Mouse (Mus musculus) neural tube, embryonic 13.5 days (tissue): ENCODE results near the gene Btf3l4. TPM values are rescaled to one million over a fixed set of nuclear protein-coding genes. Genes with fewer than 3 reads are reported as not detected.

ENCODE experiments used
- ATAC-seq: fragments of 200-750 bp; cut with Nextera tagmentation; 2 replicates; pipeline ENCODE4 v1.8.0; 2017; ENCODE audit warnings: low read depth, mild to moderate bottlenecking, moderate TSS enrichment, moderate library complexity
- H3K27ac ChIP-seq: fragments of 300-500 bp; sonication (generic); replicated peaks from 2 replicates; pipeline ENCODE4 v1.5.1; 2015; ENCODE audit warnings: moderate library complexity, mild to moderate bottlenecking, inconsistent platforms
- H3K27me3 ChIP-seq: fragments of 300-500 bp; sonication (generic); 2 replicates; pipeline ENCODE4 v1.6.1; 2015; ENCODE audit warnings: mild to moderate bottlenecking, inconsistent platforms
- H3K36me3 ChIP-seq: fragments of 300-500 bp; sonication (generic); 2 replicates; pipeline ENCODE4 v1.6.1; 2015; ENCODE audit warnings: mild to moderate bottlenecking, inconsistent platforms
- H3K4me1 ChIP-seq: fragments of 300-500 bp; sonication (generic); replicated peaks from 2 replicates; pipeline ENCODE4 v1.6.1; 2015; ENCODE audit warnings: inconsistent platforms
- H3K4me2 ChIP-seq: fragments of 300-500 bp; sonication (generic); 2 replicates; pipeline ENCODE4 v1.6.1; 2015; ENCODE audit warnings: inconsistent platforms, mild to moderate bottlenecking, moderate library complexity
- H3K4me3 ChIP-seq: fragments of 300-500 bp; sonication (generic); 2 replicates; pipeline ENCODE4 v1.5.1; 2015; ENCODE audit warnings: mild to moderate bottlenecking, inconsistent platforms
- H3K9ac ChIP-seq: fragments of 300-500 bp; sonication (generic); 2 replicates; pipeline ENCODE4 v1.6.1; 2015; ENCODE audit warnings: moderate library complexity, mild to moderate bottlenecking, inconsistent platforms
- H3K9me3 ChIP-seq: fragments of 300-500 bp; sonication (generic); 2 replicates; pipeline ENCODE4 v1.6.1; 2016; ENCODE audit warnings: inconsistent platforms
- polyA plus RNA-seq: library from polyadenylated mRNA; unstranded; fragments of >200 nt; fragmentation: Nextera tagmentation; extraction: Ambion mirVana; gene quantifications from 2 replicates; pipeline ENCODE4 v1.2.1, GENCODE M21; 2015

Gene Btf3l4
- polyA plus RNA-seq, 1 experiment from 2014 or later: 213 TPM

DNA sequence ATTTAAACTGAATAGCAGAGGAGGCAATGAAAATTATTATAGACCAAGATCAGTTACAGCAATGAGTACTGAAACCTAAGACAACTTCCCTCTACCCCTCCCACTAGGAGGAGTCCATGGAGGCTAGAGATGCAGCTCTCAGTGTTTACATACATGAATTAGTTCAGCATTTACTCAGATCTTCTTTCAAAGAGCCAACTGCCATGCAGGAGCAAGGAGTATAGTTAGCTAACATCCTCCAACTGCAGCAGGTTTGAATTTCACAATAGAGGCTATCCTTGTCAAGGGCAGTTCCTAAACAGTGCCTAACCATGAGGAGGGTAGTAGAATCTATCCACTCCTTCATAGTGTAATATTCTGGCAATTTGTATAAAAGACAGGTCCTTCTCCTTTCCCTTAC lies 64.9 kb downstream of the Btf3l4 start:
- H3K27me3 ChIP-seq: no peaks in the 10 kb centered on the region
- no peaks in the 10 kb centered on the region for H3K4me1 ChIP-seq
- no peak for ATAC-seq
- no peaks in the 10 kb centered on the region for H3K9me3 ChIP-seq
- no peak overlapping the region for H3K4me3 ChIP-seq
- H3K27ac ChIP-seq: no peak overlapping the region
- H3K9ac ChIP-seq: no peak overlapping the region
- H3K36me3 ChIP-seq: 0 out of 2 replicates have a peak, but pooled peaks cover 4% of the 10 kb centered on the region
- H3K4me2 ChIP-seq: no peak overlapping the region

Other genes starting within 250 kb of the Btf3l4 start
- gene Cc2d1b, start 213.7 kb downstream of the Btf3l4 start, polyA plus RNA-seq: 19.0 and 19.3 TPM in 2 replicates
- 1.3 and 1.9 TPM in 2 replicates for gene 3110021N24Rik, start 114.0 kb downstream of the Btf3l4 start, polyA plus RNA-seq
- 5.1 and 6.3 TPM in 2 replicates for gene Zfyve9, start 52.8 kb downstream of the Btf3l4 start, polyA plus RNA-seq
- 78.3 and 79.2 TPM in 2 replicates for gene Txndc12, start 987 bp upstream of the Btf3l4 start, polyA plus RNA-seq
- gene Kti12, start 14.2 kb upstream of the Btf3l4 start, polyA plus RNA-seq: 30.7 and 31.6 TPM in 2 replicates
- 1.5 and 3.1 TPM in 2 replicates for gene A730015C16Rik, start 15.0 kb upstream of the Btf3l4 start, polyA plus RNA-seq
- gene Rab3b, start 45.4 kb upstream of the Btf3l4 start, polyA plus RNA-seq: 72.4 and 86.9 TPM in 2 replicates
- 77.9 and 91.4 TPM in 2 replicates for gene Nrd1, start 167.0 kb upstream of the Btf3l4 start, polyA plus RNA-seq